Mouse (Mus musculus) spleen, adult 2 months (tissue): Measurements from ENCODE around the gene Hjurp.

Experiments used
- CTCF ChIP-seq: fragments of 200-500 bp; IDR thresholded peaks from 2 replicates; pipeline ENCODE4 v1.5.1; 2011; ENCODE audit warnings: mild to moderate bottlenecking, inconsistent platforms; ENCODE audit not compliant: insufficient read depth, insufficient read length, insufficient replicate concordance; ENCODE audit errors: extremely low read depth
- POLR2A ChIP-seq: fragments of 200-500 bp; IDR thresholded peaks from 2 replicates; pipeline ENCODE4 v1.6.1; 2011; ENCODE audit warnings: low read depth, low read length, inconsistent platforms

GRCm38 (mm10) chr1:88249596-88249995 is 27.8 kb downstream of the Hjurp start:
- TF ChIP-seq CTCF (no peak), POLR2A (no peak)
